Mouse (Mus musculus): ENCODE data around the gene Plau. TPM values are rescaled to one million over a fixed set of nuclear protein-coding genes. Genes with fewer than 3 reads are reported as not detected.

Gene Plau
- polyA plus RNA-seq, 1 experiment: 6.1 TPM

GRCm38 (mm10) chr14:20836905-20837376 is 481 bp downstream of the Plau start:
- WGBS: 12% methylated on average over 10 of the region's 10 CpGs
- Histone ChIP-seq H3K4me3 (replicated peaks; ENCODE audit: extremely low read depth, low read depth, low read length) (peak overlapping the region; percentile 61), H3K4me1 (ENCODE audit: control insufficient read depth, insufficient read depth, low read length) (peaks cover 8% of the 10 kb centered on the region; the same call in 1 of the 2 replicates)
- DNase-seq: no peak
- no peak for TF ChIP-seq CTCF (IDR thresholded peaks at IDR 0.05; ENCODE audit: insufficient read depth, low read length)
- no peak for TF ChIP-seq POLR2A (IDR thresholded peaks at IDR 0.05; ENCODE audit: borderline replicate concordance, extremely low read depth, low read depth, low read length)

- TF ChIP-seq CTCF (IDR thresholded peaks at IDR 0.05; ENCODE audit: insufficient read depth, low read length): no peak
- no peak for TF ChIP-seq POLR2A (IDR thresholded peaks at IDR 0.05; ENCODE audit: borderline replicate concordance, extremely low read depth, low read depth, low read length)
- DNase-seq: no peak
- Histone ChIP-seq H3K4me1 (ENCODE audit: control insufficient read depth, insufficient read depth, low read length) (peaks cover 8% of the 10 kb centered on the region; the same call in 1 of the 2 replicates), H3K4me3 (replicated peaks; ENCODE audit: extremely low read depth, low read depth, low read length) (no peak overlapping the region)
- WGBS: 84% methylated on average over 7 of the region's 7 CpGs
Measured at GRCm38 (mm10) chr14:20837681-20838080, 1.2 kb downstream of the Plau start.

GRCm38 (mm10) chr14:20841526-20841925 is 5.1 kb downstream of the Plau start:
- TF ChIP-seq CTCF (IDR thresholded peaks at IDR 0.05; ENCODE audit: insufficient read depth, low read length) (no peak), POLR2A (IDR thresholded peaks at IDR 0.05; ENCODE audit: borderline replicate concordance, extremely low read depth, low read depth, low read length) (no peak)
- H3K4me3 ChIP-seq (replicated peaks; ENCODE audit: extremely low read depth, low read depth, low read length): no peak overlapping the region
- 90% methylated on average over 2 of the region's 2 CpGs for WGBS
- H3K4me1 ChIP-seq (ENCODE audit: control insufficient read depth, insufficient read depth, low read length): peaks cover 14% of the 10 kb centered on the region
- DNase-seq: no peak

- TF ChIP-seq POLR2A (IDR thresholded peaks at IDR 0.05; ENCODE audit: borderline replicate concordance, extremely low read depth, low read depth, low read length): no peak
- TF ChIP-seq CTCF (IDR thresholded peaks at IDR 0.05; ENCODE audit: insufficient read depth, low read length): no peak
- Histone ChIP-seq H3K4me1 (ENCODE audit: control insufficient read depth, insufficient read depth, low read length) (peaks cover 11% of the 10 kb centered on the region), H3K4me3 (replicated peaks; ENCODE audit: extremely low read depth, low read depth, low read length) (no peak overlapping the region)
- 59% methylated on average over 3 of the region's 3 CpGs for WGBS
- DNase-seq: no peak
Measured at GRCm38 (mm10) chr14:20842629-20843028, 6.2 kb downstream of the Plau start.

- WGBS: 87% methylated on average over 6 of the region's 6 CpGs
- no peak overlapping the region for H3K4me3 ChIP-seq (replicated peaks; ENCODE audit: extremely low read depth, low read depth, low read length)
- H3K4me1 ChIP-seq (ENCODE audit: control insufficient read depth, insufficient read depth, low read length): peaks cover 11% of the 10 kb centered on the region
- TF ChIP-seq POLR2A (IDR thresholded peaks at IDR 0.05; ENCODE audit: borderline replicate concordance, extremely low read depth, low read depth, low read length): no peak
- no peak for TF ChIP-seq CTCF (IDR thresholded peaks at IDR 0.05; ENCODE audit: insufficient read depth, low read length)
- no peak for DNase-seq
Measured at GRCm38 (mm10) chr14:20844126-20844525, 7.7 kb downstream of the Plau start.

- WGBS: 89% methylated on average over 10 of the region's 10 CpGs
- no peak for DNase-seq
Measured at GRCm38 (mm10) chr14:20844671-20845576, 8.5 kb downstream of the Plau start.

GRCm38 (mm10) chr14:20845577-20846088 is 9.2 kb downstream of the Plau start:
- DNase-seq: no peak
- peak overlapping the region; percentile 12 for H3K4me3 ChIP-seq (replicated peaks; ENCODE audit: extremely low read depth, low read depth, low read length)
- TF ChIP-seq POLR2A (IDR thresholded peaks at IDR 0.05; ENCODE audit: borderline replicate concordance, extremely low read depth, low read depth, low read length) (no peak), CTCF (IDR thresholded peaks at IDR 0.05; ENCODE audit: insufficient read depth, low read length) (no peak)
- WGBS: 45% methylated on average over 9 of the region's 9 CpGs
- H3K4me1 ChIP-seq (ENCODE audit: control insufficient read depth, insufficient read depth, low read length): peaks cover 11% of the 10 kb centered on the region

More at GRCm38 (mm10) chr14:20844671-20845576, 8.5 kb downstream of the Plau start:
- H3K4me1 ChIP-seq (ENCODE audit: control insufficient read depth, insufficient read depth, low read length): peaks cover 11% of the 10 kb centered on the region
- H3K4me3 ChIP-seq (replicated peaks; ENCODE audit: extremely low read depth, low read depth, low read length): no peak overlapping the region
- TF ChIP-seq CTCF (IDR thresholded peaks at IDR 0.05; ENCODE audit: insufficient read depth, low read length) (no peak), POLR2A (IDR thresholded peaks at IDR 0.05; ENCODE audit: borderline replicate concordance, extremely low read depth, low read depth, low read length) (no peak)

- H3K4me3 ChIP-seq (replicated peaks; ENCODE audit: extremely low read depth, low read depth, low read length): no peak overlapping the region
- WGBS: 47% methylated on average over 7 of the region's 7 CpGs
- no peak for TF ChIP-seq CTCF (IDR thresholded peaks at IDR 0.05; ENCODE audit: insufficient read depth, low read length)
- no peak for TF ChIP-seq POLR2A (IDR thresholded peaks at IDR 0.05; ENCODE audit: borderline replicate concordance, extremely low read depth, low read depth, low read length)
- DNase-seq: no peak
- H3K4me1 ChIP-seq (ENCODE audit: control insufficient read depth, insufficient read depth, low read length): peaks cover 11% of the 10 kb centered on the region
Measured at GRCm38 (mm10) chr14:20846214-20846613, 9.8 kb downstream of the Plau start.

- H3K4me3 ChIP-seq (replicated peaks; ENCODE audit: extremely low read depth, low read depth, low read length): no peak overlapping the region
- DNase-seq: no peak
- peaks cover 11% of the 10 kb centered on the region for H3K4me1 ChIP-seq (ENCODE audit: control insufficient read depth, insufficient read depth, low read length)
- TF ChIP-seq CTCF (IDR thresholded peaks at IDR 0.05; ENCODE audit: insufficient read depth, low read length) (no peak), POLR2A (IDR thresholded peaks at IDR 0.05; ENCODE audit: borderline replicate concordance, extremely low read depth, low read depth, low read length) (no peak)
- 72% methylated on average over 3 of the region's 3 CpGs for WGBS
Measured at GRCm38 (mm10) chr14:20847637-20848129, 11.2 kb downstream of the Plau start.

Data from lung, adult 2 months (tissue).